Mouse (Mus musculus): Measurements from ENCODE around the gene Zfp346. TPM values are rescaled to one million over a fixed set of nuclear protein-coding genes. Genes with fewer than 3 reads are reported as not detected.
A peak's percentile ranks its signal among the peaks of the same experiment; 100 is the strongest.

The Zfp346 gene
- total RNA-seq, 1 experiment: 33.9 TPM

DNA sequence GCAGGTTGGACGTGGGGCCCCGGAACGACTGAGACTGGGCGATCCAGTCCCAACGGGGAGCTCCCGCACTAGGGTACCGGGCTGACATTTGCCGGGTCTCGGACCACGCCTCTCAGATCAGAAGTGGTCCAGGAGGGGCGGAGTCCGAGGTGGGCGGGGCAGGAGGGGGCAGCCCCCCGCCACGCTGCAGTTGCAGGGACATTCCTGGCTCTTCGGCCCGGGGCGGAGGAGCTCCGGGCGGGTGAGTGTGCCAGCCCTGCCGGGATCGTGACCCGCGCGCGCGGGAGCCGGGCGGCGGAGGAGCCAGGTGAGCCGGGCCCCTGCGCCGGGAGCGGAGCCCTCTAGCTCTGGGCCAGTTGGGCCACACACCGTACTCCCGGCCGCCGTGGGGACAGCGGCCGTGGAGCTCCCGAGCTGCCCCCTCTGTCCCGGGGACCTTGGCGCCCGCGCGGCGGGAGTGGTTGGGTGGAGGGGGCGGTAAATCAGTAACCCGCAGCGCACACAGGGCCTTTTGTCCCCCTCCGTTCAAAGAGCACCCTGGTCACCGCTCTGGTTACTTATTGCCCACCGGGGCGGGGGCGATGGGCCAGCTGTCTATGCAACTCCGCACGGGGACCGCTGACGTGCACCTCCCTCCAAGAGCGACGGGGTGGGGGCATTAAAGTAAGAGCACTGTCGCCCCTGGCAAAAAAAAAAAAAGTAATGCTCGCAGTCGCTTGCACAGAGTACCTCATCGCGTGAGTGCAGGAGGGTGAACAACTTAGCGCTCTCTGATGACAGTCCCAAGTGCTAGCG, 47.7 kb downstream of the Zfp346 start, which contains the start of gene Fgfr4:
TSS of gene Fgfr4 (plus strand) at position 20 of the 795 bp plus-strand sequence.
- TF ChIP-seq ZNF384 (IDR thresholded peaks at IDR 0.05; ENCODE audit: low read depth, low read length) (peak; percentile 55; the same call in 1 of the 2 replicates), MAFK (IDR thresholded peaks at IDR 0.05; ENCODE audit: insufficient read depth, low read depth, low read length) (no peak)
- in situ Hi-C loops (cut with MboI; ENCODE audit: low sequenced_read_pairs in 2 of 2, unreplicated experiment in 2 of 2): no loop called here
- no peak within 1 kb of the TSS for H3K27ac ChIP-seq (ENCODE audit: insufficient read depth, low read depth, low read length, poor library complexity, severe bottlenecking)
- no peaks in the 10 kb centered on the region for H3K9me3 ChIP-seq (ENCODE audit: control insufficient read depth, insufficient read depth, low read depth, low read length)
- peaks cover 0 to 13% of the 10 kb centered on the region in 2 experiments; a peak in 1 of 4 replicates for H3K4me1 ChIP-seq (ENCODE audit: control insufficient read depth in 2 of 2, insufficient read depth in 2 of 2, low read length in 2 of 2, poor library complexity in 1 of 2)
- peak; percentile 46 for DNase-seq (ENCODE audit: low read depth, low spot score)
- no peaks in the 10 kb centered on the region for H3K36me3 ChIP-seq (ENCODE audit: control insufficient read depth, insufficient read depth, low read length, poor library complexity, severe bottlenecking)
- H3K9ac ChIP-seq (ENCODE audit: insufficient read depth, low read depth, low read length, poor library complexity, severe bottlenecking): peak within 1 kb of the TSS; percentile 60
- peak within 1 kb of the TSS; percentile 74 to 77 for H3K4me3 ChIP-seq (ENCODE audit: insufficient read depth in 1 of 2, low read depth in 1 of 2, low read length in 2 of 2, poor library complexity in 1 of 2, severe bottlenecking in 1 of 2)

DNA sequence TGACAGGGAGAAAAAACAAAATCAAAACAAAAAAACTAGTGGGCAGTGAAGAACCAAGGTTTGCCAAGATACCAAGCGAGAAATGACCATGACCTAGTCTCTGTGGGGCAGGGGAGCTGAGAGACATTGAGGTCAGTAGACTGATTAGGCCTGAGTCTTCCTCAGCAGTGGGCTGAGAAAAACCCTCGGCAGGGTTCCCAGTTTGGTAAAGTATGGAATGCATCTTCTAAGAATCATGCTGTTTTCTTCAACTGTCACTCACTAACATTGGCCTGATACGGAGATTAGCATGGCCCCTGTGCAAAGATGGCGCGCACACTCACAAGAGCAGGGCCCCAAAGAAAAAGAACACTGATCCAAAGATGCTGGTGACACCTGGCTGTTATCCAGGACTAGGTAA, 48.8 kb downstream of the Zfp346 start:
- no peak for DNase-seq (ENCODE audit: low read depth, low spot score)
- Histone ChIP-seq H3K4me1 (ENCODE audit: control insufficient read depth in 2 of 2, insufficient read depth in 2 of 2, low read length in 2 of 2, poor library complexity in 1 of 2) (peaks cover 0 to 13% of the 10 kb centered on the region in 2 experiments; a peak in 1 of 4 replicates), H3K27ac (ENCODE audit: insufficient read depth, low read depth, low read length, poor library complexity, severe bottlenecking) (no peak overlapping the region), H3K9me3 (ENCODE audit: control insufficient read depth, insufficient read depth, low read depth, low read length) (no peaks in the 10 kb centered on the region), H3K36me3 (ENCODE audit: control insufficient read depth, insufficient read depth, low read length, poor library complexity, severe bottlenecking) (no peaks in the 10 kb centered on the region), H3K4me3 (ENCODE audit: insufficient read depth in 1 of 2, low read depth in 1 of 2, low read length in 2 of 2, poor library complexity in 1 of 2, severe bottlenecking in 1 of 2) (no peak overlapping the region), H3K9ac (ENCODE audit: insufficient read depth, low read depth, low read length, poor library complexity, severe bottlenecking) (no peak overlapping the region)
- in situ Hi-C loops (cut with MboI; ENCODE audit: low sequenced_read_pairs in 2 of 2, unreplicated experiment in 2 of 2): no loop called here
- TF ChIP-seq ZC3H11A (IDR thresholded peaks at IDR 0.05; ENCODE audit: borderline replicate concordance, low read depth, low read length) (no peak), HCFC1 (IDR thresholded peaks at IDR 0.05; ENCODE audit: borderline replicate concordance, insufficient read depth, low read length) (no peak), MAFK (IDR thresholded peaks at IDR 0.05; ENCODE audit: insufficient read depth, low read depth, low read length) (no peak), CHD2 (IDR thresholded peaks at IDR 0.05; ENCODE audit: low read depth, low read length) (no peak), ZNF384 (IDR thresholded peaks at IDR 0.05; ENCODE audit: low read depth, low read length) (no peak)

DNA sequence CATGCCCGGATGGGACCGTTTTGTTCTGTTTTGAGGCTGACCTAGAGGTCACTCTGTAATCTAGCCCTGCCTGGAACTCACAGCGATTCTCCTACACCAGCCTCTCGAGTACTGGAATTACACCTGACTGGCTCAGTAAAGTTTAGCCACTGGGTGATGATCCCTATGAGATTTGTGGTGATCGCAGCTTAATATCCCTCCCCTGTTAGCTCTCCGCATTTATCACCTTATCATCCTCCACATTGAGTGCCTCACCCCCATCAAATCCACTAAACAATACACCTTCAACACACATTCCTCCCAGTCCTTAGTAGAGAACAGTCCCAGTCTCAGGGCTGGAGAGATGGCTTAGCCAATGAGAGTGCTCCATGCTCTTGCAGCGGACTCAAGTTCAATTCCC, 57.3 kb downstream of the Zfp346 start:
- H3K4me3 ChIP-seq (ENCODE audit: insufficient read depth in 1 of 2, low read depth in 1 of 2, low read length in 2 of 2, poor library complexity in 1 of 2, severe bottlenecking in 1 of 2): no peak overlapping the region
- H3K4me1 ChIP-seq (ENCODE audit: control insufficient read depth in 2 of 2, insufficient read depth in 2 of 2, low read length in 2 of 2, poor library complexity in 1 of 2): peaks cover 0 to 19% of the 10 kb centered on the region in 2 experiments; a peak in 1 of 4 replicates
- no peak overlapping the region for H3K9ac ChIP-seq (ENCODE audit: insufficient read depth, low read depth, low read length, poor library complexity, severe bottlenecking)
- no peak for DNase-seq (ENCODE audit: low read depth, low spot score)
- H3K27ac ChIP-seq (ENCODE audit: insufficient read depth, low read depth, low read length, poor library complexity, severe bottlenecking): no peak overlapping the region
- TF ChIP-seq CHD2 (IDR thresholded peaks at IDR 0.05; ENCODE audit: low read depth, low read length) (no peak), ZNF384 (IDR thresholded peaks at IDR 0.05; ENCODE audit: low read depth, low read length) (no peak), HCFC1 (IDR thresholded peaks at IDR 0.05; ENCODE audit: borderline replicate concordance, insufficient read depth, low read length) (no peak), MAFK (IDR thresholded peaks at IDR 0.05; ENCODE audit: insufficient read depth, low read depth, low read length) (no peak), ZC3H11A (IDR thresholded peaks at IDR 0.05; ENCODE audit: borderline replicate concordance, low read depth, low read length) (no peak)
- in situ Hi-C loops (cut with MboI; ENCODE audit: low sequenced_read_pairs in 2 of 2, unreplicated experiment in 2 of 2): no loop called here
- H3K36me3 ChIP-seq (ENCODE audit: control insufficient read depth, insufficient read depth, low read length, poor library complexity, severe bottlenecking): no peaks in the 10 kb centered on the region
- no peaks in the 10 kb centered on the region for H3K9me3 ChIP-seq (ENCODE audit: control insufficient read depth, insufficient read depth, low read depth, low read length)

DNA sequence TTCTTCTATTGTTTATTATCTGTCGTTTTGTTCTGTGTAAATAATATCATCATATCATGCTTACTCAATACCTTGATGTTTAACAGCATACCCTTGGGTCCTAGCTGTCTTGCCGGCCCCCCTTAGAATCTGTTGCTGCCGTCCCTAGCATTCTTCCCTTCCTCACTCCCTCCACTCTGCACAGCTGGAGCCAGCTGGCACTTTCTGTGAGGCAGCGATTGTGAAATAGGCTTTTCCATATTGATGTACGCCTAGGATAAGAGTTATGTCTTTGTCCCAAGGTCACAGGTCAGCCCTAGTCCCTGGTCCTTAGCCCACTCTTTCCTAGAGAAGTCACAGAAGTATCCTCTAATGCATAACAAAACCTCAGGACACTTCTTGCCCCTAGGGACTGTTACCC, 58.4 kb downstream of the Zfp346 start:
- DNase-seq (ENCODE audit: low read depth, low spot score): no peak
- no peak overlapping the region for H3K27ac ChIP-seq (ENCODE audit: insufficient read depth, low read depth, low read length, poor library complexity, severe bottlenecking)
- no peak for TF ChIP-seq ZNF384 (IDR thresholded peaks at IDR 0.05; ENCODE audit: low read depth, low read length)
- no peak for TF ChIP-seq MAFK (IDR thresholded peaks at IDR 0.05; ENCODE audit: insufficient read depth, low read depth, low read length)
- no peak for TF ChIP-seq CHD2 (IDR thresholded peaks at IDR 0.05; ENCODE audit: low read depth, low read length)
- TF ChIP-seq ZC3H11A (IDR thresholded peaks at IDR 0.05; ENCODE audit: borderline replicate concordance, low read depth, low read length): no peak
- TF ChIP-seq HCFC1 (IDR thresholded peaks at IDR 0.05; ENCODE audit: borderline replicate concordance, insufficient read depth, low read length): no peak
- no peak overlapping the region for H3K9ac ChIP-seq (ENCODE audit: insufficient read depth, low read depth, low read length, poor library complexity, severe bottlenecking)
- no peak overlapping the region for H3K4me3 ChIP-seq (ENCODE audit: insufficient read depth in 1 of 2, low read depth in 1 of 2, low read length in 2 of 2, poor library complexity in 1 of 2, severe bottlenecking in 1 of 2)
- in situ Hi-C loops (cut with MboI; ENCODE audit: low sequenced_read_pairs in 2 of 2, unreplicated experiment in 2 of 2): no loop called here
- peaks cover 0 to 23% of the 10 kb centered on the region in 2 experiments; a peak in 1 of 4 replicates for H3K4me1 ChIP-seq (ENCODE audit: control insufficient read depth in 2 of 2, insufficient read depth in 2 of 2, low read length in 2 of 2, poor library complexity in 1 of 2)
- H3K36me3 ChIP-seq (ENCODE audit: control insufficient read depth, insufficient read depth, low read length, poor library complexity, severe bottlenecking): no peaks in the 10 kb centered on the region
- no peaks in the 10 kb centered on the region for H3K9me3 ChIP-seq (ENCODE audit: control insufficient read depth, insufficient read depth, low read depth, low read length)
